Mouse (Mus musculus): ENCODE data around the gene Asb15. TPM values are rescaled to one million over a fixed set of nuclear protein-coding genes. Genes with fewer than 3 reads are reported as not detected.

Asb15 gene
- polyA plus RNA-seq, 1 experiment = not detected

DNA sequence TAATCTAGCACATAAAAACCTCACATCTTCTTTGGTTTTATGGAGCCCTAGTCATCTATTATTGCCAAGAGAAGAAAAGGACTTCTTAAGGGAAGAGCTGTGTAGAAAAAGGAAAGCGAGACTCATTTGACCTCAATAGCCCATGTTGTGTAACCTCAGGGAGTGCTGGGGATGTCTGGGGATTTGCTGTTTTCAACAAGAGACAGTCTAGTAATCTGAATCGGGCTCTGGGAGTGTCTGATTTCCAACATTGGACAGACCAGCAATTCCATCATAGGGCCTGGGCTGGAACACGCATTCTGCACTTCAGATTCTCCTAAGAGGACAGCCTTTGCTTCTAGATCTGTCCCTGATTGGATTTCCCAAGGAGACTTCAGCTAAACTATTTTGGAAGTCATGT, 55.5 kb downstream of the Asb15 start:
- Histone ChIP-seq H3K4me1 (ENCODE audit: control insufficient read depth, insufficient read depth, low read length) (peaks cover 4% of the 10 kb centered on the region; the same call in 1 of the 2 replicates), H3K4me3 (ENCODE audit: insufficient read depth, low read length) (no peak overlapping the region), H3K27ac (ENCODE audit: insufficient read depth, low read length) (no peak overlapping the region)
- no peak for TF ChIP-seq POLR2A (IDR thresholded peaks at IDR 0.05; ENCODE audit: low read depth, low read length)
- TF ChIP-seq CTCF (IDR thresholded peaks at IDR 0.05; ENCODE audit: borderline replicate concordance, insufficient read depth, low read length) = no peak

DNA sequence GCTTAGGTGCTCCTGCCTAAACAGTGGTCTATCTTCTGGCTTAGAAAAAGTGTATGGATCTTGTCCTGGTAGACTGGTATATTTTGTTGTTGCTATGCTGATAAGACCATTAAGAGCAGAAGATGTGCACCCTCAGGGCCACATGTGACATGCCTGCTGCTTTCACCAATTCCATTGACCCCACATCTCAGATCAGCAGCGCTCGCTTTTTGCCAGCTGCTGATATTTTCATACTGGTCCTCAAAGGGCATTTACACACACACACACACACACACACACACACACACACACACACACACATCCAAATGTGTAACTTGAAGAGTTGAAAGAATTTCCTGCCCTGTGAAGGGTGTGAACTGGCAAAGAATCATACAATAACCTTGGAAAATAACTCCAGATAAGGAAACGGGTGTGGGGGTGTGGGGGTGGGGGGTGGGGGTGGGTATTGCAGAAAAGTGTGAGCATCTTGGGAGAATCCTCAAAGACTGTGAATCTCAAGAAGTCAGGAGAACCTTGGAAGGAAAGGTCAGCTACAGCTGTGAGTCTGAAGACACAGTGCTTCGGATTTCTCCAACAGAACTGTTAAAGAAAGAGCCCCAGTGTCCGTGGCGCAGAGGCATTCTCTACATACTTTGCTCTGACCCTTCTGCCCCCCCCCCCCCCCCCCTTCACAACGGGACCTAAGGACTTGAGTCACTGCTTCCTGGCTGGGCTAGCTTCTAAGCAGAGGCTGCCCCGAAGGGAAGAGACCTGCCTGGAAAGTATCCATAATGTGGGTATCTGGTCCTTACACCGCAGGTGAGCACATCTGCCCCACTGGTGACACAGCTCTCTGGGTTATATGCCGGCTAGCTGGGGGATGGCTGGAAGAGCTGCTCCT, 57.7 kb downstream of the Asb15 start:
- H3K4me3 ChIP-seq (ENCODE audit: insufficient read depth, low read length) = no peak overlapping the region
- TF ChIP-seq CTCF (IDR thresholded peaks at IDR 0.05; ENCODE audit: borderline replicate concordance, insufficient read depth, low read length) (no peak), POLR2A (IDR thresholded peaks at IDR 0.05; ENCODE audit: low read depth, low read length) (no peak)
- peaks cover 4% of the 10 kb centered on the region; the same call in 1 of the 2 replicates for H3K4me1 ChIP-seq (ENCODE audit: control insufficient read depth, insufficient read depth, low read length)
- H3K27ac ChIP-seq (ENCODE audit: insufficient read depth, low read length) = no peak overlapping the region

DNA sequence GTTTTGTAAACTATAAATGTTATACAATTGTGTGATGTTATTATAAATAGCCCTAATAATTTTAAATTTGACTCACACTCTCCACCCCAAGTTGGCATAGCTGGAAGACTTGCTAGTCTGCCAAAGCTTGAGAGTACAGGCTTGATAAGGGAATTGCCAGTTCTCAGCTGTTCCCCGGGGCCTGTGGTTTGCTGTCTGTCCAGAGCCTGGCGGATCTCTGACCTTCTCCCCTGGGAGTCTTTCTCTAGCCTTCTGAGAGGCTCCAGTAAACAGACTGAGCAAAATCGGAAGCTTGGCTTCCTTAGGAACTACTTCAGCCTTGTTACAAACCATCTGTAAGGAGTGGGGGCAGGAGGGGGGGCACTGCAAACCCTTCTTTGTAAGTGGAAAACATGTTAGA, 58.9 kb downstream of the Asb15 start:
- Histone ChIP-seq H3K4me1 (ENCODE audit: control insufficient read depth, insufficient read depth, low read length) (peaks cover 4% of the 10 kb centered on the region; the same call in 1 of the 2 replicates), H3K4me3 (ENCODE audit: insufficient read depth, low read length) (no peak overlapping the region), H3K27ac (ENCODE audit: insufficient read depth, low read length) (no peak overlapping the region)
- TF ChIP-seq POLR2A (IDR thresholded peaks at IDR 0.05; ENCODE audit: low read depth, low read length) = no peak
- no peak for TF ChIP-seq CTCF (IDR thresholded peaks at IDR 0.05; ENCODE audit: borderline replicate concordance, insufficient read depth, low read length)

- Histone ChIP-seq H3K4me3 (ENCODE audit: insufficient read depth, low read length) (no peak overlapping the region), H3K27ac (ENCODE audit: insufficient read depth, low read length) (no peak overlapping the region), H3K4me1 (ENCODE audit: control insufficient read depth, insufficient read depth, low read length) (peaks cover 4% of the 10 kb centered on the region; the same call in 1 of the 2 replicates)
- TF ChIP-seq POLR2A (IDR thresholded peaks at IDR 0.05; ENCODE audit: low read depth, low read length) = no peak
- no peak for TF ChIP-seq CTCF (IDR thresholded peaks at IDR 0.05; ENCODE audit: borderline replicate concordance, insufficient read depth, low read length)
Measured at GRCm38 (mm10) chr6:24590282-24590681, 62.3 kb downstream of the Asb15 start.

DNA sequence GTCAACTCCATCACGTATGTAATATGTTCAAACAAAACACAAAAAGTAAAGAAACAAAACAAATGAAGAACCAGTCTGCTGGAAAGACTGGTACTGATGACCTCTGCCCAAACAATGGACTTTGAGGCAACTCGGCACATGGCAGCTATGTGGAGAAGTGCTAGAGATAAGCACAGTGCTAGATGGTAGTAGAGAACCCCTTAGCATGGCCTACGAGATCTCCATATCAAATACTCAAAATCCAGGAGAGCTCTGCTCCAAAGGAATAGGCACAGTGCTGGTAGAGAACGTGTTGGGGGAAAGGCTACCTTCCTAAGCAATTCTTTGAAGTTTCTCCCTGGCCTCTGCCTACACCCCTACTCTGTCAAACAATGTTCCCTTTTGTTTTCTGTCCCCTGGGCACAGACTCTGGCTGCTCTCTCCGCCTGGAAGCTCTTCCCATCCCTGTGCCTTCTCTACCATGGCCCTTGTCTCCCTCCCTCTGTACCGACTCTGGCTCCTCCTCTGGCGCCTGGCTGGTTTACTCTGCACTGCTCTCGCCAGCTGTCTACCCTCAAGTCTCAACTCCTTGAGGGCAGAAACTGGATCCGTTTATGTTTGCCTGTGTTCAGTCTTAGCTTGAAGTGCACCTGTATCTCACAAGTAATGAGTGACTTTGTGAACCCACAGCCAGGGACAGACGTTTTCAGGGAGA, 63.7 kb downstream of the Asb15 start:
- no peak for TF ChIP-seq POLR2A (IDR thresholded peaks at IDR 0.05; ENCODE audit: low read depth, low read length)
- H3K4me3 ChIP-seq (ENCODE audit: insufficient read depth, low read length) = no peak overlapping the region
- H3K4me1 ChIP-seq (ENCODE audit: control insufficient read depth, insufficient read depth, low read length) = no peaks in the 10 kb centered on the region
- no peak overlapping the region for H3K27ac ChIP-seq (ENCODE audit: insufficient read depth, low read length)

DNA sequence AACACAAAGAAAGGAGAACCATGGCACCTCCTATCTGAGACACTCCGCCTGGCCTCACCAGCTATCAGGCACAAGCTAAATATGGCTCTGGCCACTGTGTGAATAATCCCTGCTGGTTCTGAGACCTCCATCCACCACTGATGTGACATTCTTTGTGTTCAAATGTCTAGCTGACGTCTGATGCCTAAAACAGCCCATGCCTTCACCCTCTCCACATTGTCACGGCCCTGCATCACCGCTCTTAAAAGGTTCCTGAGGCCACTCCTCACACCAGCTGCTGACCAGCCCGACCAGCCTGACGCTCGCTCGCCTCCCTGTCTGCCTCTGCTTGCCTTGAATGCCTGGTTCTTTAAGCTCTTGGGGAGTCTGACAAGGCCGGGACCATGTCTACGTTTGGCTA, 69.6 kb downstream of the Asb15 start, which contains the start of gene Lmod2:
Gene Lmod2, plus strand, starts transcription at position 263 of the 400 bp plus-strand sequence.
- H3K4me3 ChIP-seq (ENCODE audit: insufficient read depth, low read length) = no peak within 1 kb of the TSS
- no peak within 1 kb of the TSS for H3K27ac ChIP-seq (ENCODE audit: insufficient read depth, low read length)
- TF ChIP-seq POLR2A (IDR thresholded peaks at IDR 0.05; ENCODE audit: low read depth, low read length) (no peak), CTCF (IDR thresholded peaks at IDR 0.05; ENCODE audit: borderline replicate concordance, insufficient read depth, low read length) (no peak)
- H3K4me1 ChIP-seq (ENCODE audit: control insufficient read depth, insufficient read depth, low read length) = no peaks in the 10 kb centered on the region

GRCm38 (mm10) chr6:24599179-24599578, 71.2 kb downstream of the Asb15 start:
- H3K4me1 ChIP-seq (ENCODE audit: control insufficient read depth, insufficient read depth, low read length) = no peaks in the 10 kb centered on the region
- no peak overlapping the region for H3K4me3 ChIP-seq (ENCODE audit: insufficient read depth, low read length)
- no peak overlapping the region for H3K27ac ChIP-seq (ENCODE audit: insufficient read depth, low read length)
- TF ChIP-seq POLR2A (IDR thresholded peaks at IDR 0.05; ENCODE audit: low read depth, low read length) (no peak), CTCF (IDR thresholded peaks at IDR 0.05; ENCODE audit: borderline replicate concordance, insufficient read depth, low read length) (no peak)

GRCm38 (mm10) chr6:24599639-24600038, 71.7 kb downstream of the Asb15 start:
- TF ChIP-seq CTCF (IDR thresholded peaks at IDR 0.05; ENCODE audit: borderline replicate concordance, insufficient read depth, low read length) = no peak
- TF ChIP-seq POLR2A (IDR thresholded peaks at IDR 0.05; ENCODE audit: low read depth, low read length) = no peak

GRCm38 (mm10) chr6:24600134-24600533, 72.2 kb downstream of the Asb15 start:
- TF ChIP-seq POLR2A (IDR thresholded peaks at IDR 0.05; ENCODE audit: low read depth, low read length) = no peak
- TF ChIP-seq CTCF (IDR thresholded peaks at IDR 0.05; ENCODE audit: borderline replicate concordance, insufficient read depth, low read length) = no peak
- Histone ChIP-seq H3K27ac (ENCODE audit: insufficient read depth, low read length) (no peak overlapping the region), H3K4me1 (ENCODE audit: control insufficient read depth, insufficient read depth, low read length) (no peaks in the 10 kb centered on the region), H3K4me3 (ENCODE audit: insufficient read depth, low read length) (no peak overlapping the region)

More at GRCm38 (mm10) chr6:24599639-24600038, 71.7 kb downstream of the Asb15 start:
- Histone ChIP-seq H3K4me1 (ENCODE audit: control insufficient read depth, insufficient read depth, low read length) (no peaks in the 10 kb centered on the region), H3K4me3 (ENCODE audit: insufficient read depth, low read length) (no peak overlapping the region), H3K27ac (ENCODE audit: insufficient read depth, low read length) (no peak overlapping the region)

- TF ChIP-seq CTCF (IDR thresholded peaks at IDR 0.05; ENCODE audit: borderline replicate concordance, insufficient read depth, low read length) (no peak), POLR2A (IDR thresholded peaks at IDR 0.05; ENCODE audit: low read depth, low read length) (no peak)
- Histone ChIP-seq H3K4me3 (ENCODE audit: insufficient read depth, low read length) (no peak overlapping the region), H3K27ac (ENCODE audit: insufficient read depth, low read length) (no peak overlapping the region), H3K4me1 (ENCODE audit: control insufficient read depth, insufficient read depth, low read length) (no peaks in the 10 kb centered on the region)
Measured at GRCm38 (mm10) chr6:24600726-24601125, 72.8 kb downstream of the Asb15 start.

Data from embryonic fibroblast, embryonic 13.5 days (primary cell).